Mouse (Mus musculus): ENCODE measurements at regions not wholly inside any gene's neighbourhood (a gene's known extent, or its start where the extent isn't known, plus 50 kb on each side); places are given as distances from the start of the nearest gene placed in this dataset.

GRCm38 (mm10) chr17:64490664-64491063, 109.9 kb upstream of the Man2a1 start:
- H3K4me3 ChIP-seq (replicated peaks) = no peak overlapping the region
- TF ChIP-seq FLI1 (IDR thresholded peaks at IDR 0.05; ENCODE audit: low read length) (no peak), GATA1 (IDR thresholded peaks at IDR 0.05; ENCODE audit: borderline replicate concordance, low read length) (no peak)
- no peaks in the 10 kb centered on the region for H3K27me3 ChIP-seq (replicated peaks)
- H3K9me3 ChIP-seq = peaks cover 14% of the 10 kb centered on the region; the same call in 1 of the 2 replicates
- H3K4me1 ChIP-seq = no peaks in the 10 kb centered on the region; the same call in 1 of the 2 replicates
- H3K36me3 ChIP-seq (replicated peaks; ENCODE audit: low read length) = no peaks in the 10 kb centered on the region

GRCm38 (mm10) chr17:64491922-64492353, 108.6 kb upstream of the Man2a1 start:
- no peaks in the 10 kb centered on the region for H3K36me3 ChIP-seq (replicated peaks; ENCODE audit: low read length)
- no peaks in the 10 kb centered on the region for H3K27me3 ChIP-seq (replicated peaks)
- H3K4me1 ChIP-seq = no peaks in the 10 kb centered on the region; the same call in 1 of the 2 replicates
- no peak for TF ChIP-seq FLI1 (IDR thresholded peaks at IDR 0.05; ENCODE audit: low read length)
- no peak for TF ChIP-seq GATA1 (IDR thresholded peaks at IDR 0.05; ENCODE audit: borderline replicate concordance, low read length)
- H3K9me3 ChIP-seq = peaks cover 14% of the 10 kb centered on the region; the same call in 1 of the 2 replicates
- H3K4me3 ChIP-seq (replicated peaks) = no peak overlapping the region

GRCm38 (mm10) chr17:64492614-64493269, 107.8 kb upstream of the Man2a1 start:
- H3K27me3 ChIP-seq (replicated peaks) = no peaks in the 10 kb centered on the region
- no peak for TF ChIP-seq GATA1 (IDR thresholded peaks at IDR 0.05; ENCODE audit: borderline replicate concordance, low read length)
- TF ChIP-seq FLI1 (IDR thresholded peaks at IDR 0.05; ENCODE audit: low read length) = no peak
- no peaks in the 10 kb centered on the region for H3K36me3 ChIP-seq (replicated peaks; ENCODE audit: low read length)
- H3K4me3 ChIP-seq (replicated peaks) = no peak overlapping the region
- peaks cover 14% of the 10 kb centered on the region; the same call in 1 of the 2 replicates for H3K9me3 ChIP-seq
- peaks cover 4% of the 10 kb centered on the region; the same call in 1 of the 2 replicates for H3K4me1 ChIP-seq

GRCm38 (mm10) chr17:64499281-64499997, 101.1 kb upstream of the Man2a1 start:
- no peaks in the 10 kb centered on the region for H3K27me3 ChIP-seq (replicated peaks)
- TF ChIP-seq GATA1 (IDR thresholded peaks at IDR 0.05; ENCODE audit: borderline replicate concordance, low read length) (no peak), FLI1 (IDR thresholded peaks at IDR 0.05; ENCODE audit: low read length) (no peak)
- H3K4me3 ChIP-seq (replicated peaks) = no peak overlapping the region

GRCm38 (mm10) chr17:64502376-64502775, 98.2 kb upstream of the Man2a1 start:
- TF ChIP-seq GATA1 (IDR thresholded peaks at IDR 0.05; ENCODE audit: borderline replicate concordance, low read length) (no peak), FLI1 (IDR thresholded peaks at IDR 0.05; ENCODE audit: low read length) (no peak)
- Histone ChIP-seq H3K27me3 (replicated peaks) (no peaks in the 10 kb centered on the region), H3K9me3 (no peaks in the 10 kb centered on the region), H3K4me3 (replicated peaks) (no peak overlapping the region), H3K36me3 (replicated peaks; ENCODE audit: low read length) (no peaks in the 10 kb centered on the region), H3K4me1 (peaks cover 2% of the 10 kb centered on the region; the same call in 1 of the 2 replicates)

More at GRCm38 (mm10) chr17:64499281-64499997, 101.1 kb upstream of the Man2a1 start:
- Histone ChIP-seq H3K36me3 (replicated peaks; ENCODE audit: low read length) (no peaks in the 10 kb centered on the region), H3K4me1 (peaks cover 4% of the 10 kb centered on the region; the same call in 1 of the 2 replicates), H3K9me3 (peaks cover 9% of the 10 kb centered on the region; the same call in 1 of the 2 replicates)

- no peaks in the 10 kb centered on the region for H3K27me3 ChIP-seq (replicated peaks)
- H3K36me3 ChIP-seq (replicated peaks; ENCODE audit: low read length) = no peaks in the 10 kb centered on the region
- no peaks in the 10 kb centered on the region for H3K4me1 ChIP-seq
- H3K9me3 ChIP-seq = no peaks in the 10 kb centered on the region
- no peak overlapping the region for H3K4me3 ChIP-seq (replicated peaks)
- TF ChIP-seq FLI1 (IDR thresholded peaks at IDR 0.05; ENCODE audit: low read length) (no peak), GATA1 (IDR thresholded peaks at IDR 0.05; ENCODE audit: borderline replicate concordance, low read length) (no peak)
Observed at GRCm38 (mm10) chr17:64505956-64506355, 94.6 kb upstream of the Man2a1 start.

GRCm38 (mm10) chr17:64511139-64511779, 89.3 kb upstream of the Man2a1 start:
- Histone ChIP-seq H3K36me3 (replicated peaks; ENCODE audit: low read length) (no peaks in the 10 kb centered on the region), H3K9me3 (no peaks in the 10 kb centered on the region), H3K4me3 (replicated peaks) (no peak overlapping the region), H3K27me3 (replicated peaks) (no peaks in the 10 kb centered on the region), H3K4me1 (no peaks in the 10 kb centered on the region)
- no peak for TF ChIP-seq GATA1 (IDR thresholded peaks at IDR 0.05; ENCODE audit: borderline replicate concordance, low read length)

GRCm38 (mm10) chr17:64522213-64522612, 78.3 kb upstream of the Man2a1 start:
- Histone ChIP-seq H3K9me3 (no peaks in the 10 kb centered on the region; the same call in 1 of the 2 replicates), H3K36me3 (replicated peaks; ENCODE audit: low read length) (no peaks in the 10 kb centered on the region), H3K27me3 (replicated peaks) (no peaks in the 10 kb centered on the region), H3K4me1 (no peaks in the 10 kb centered on the region), H3K4me3 (replicated peaks) (no peak overlapping the region)
- no peak for TF ChIP-seq GATA1 (IDR thresholded peaks at IDR 0.05; ENCODE audit: borderline replicate concordance, low read length)
- no peak for TF ChIP-seq FLI1 (IDR thresholded peaks at IDR 0.05; ENCODE audit: low read length)

GRCm38 (mm10) chr17:64523899-64524298, 76.6 kb upstream of the Man2a1 start:
- no peak for TF ChIP-seq GATA1 (IDR thresholded peaks at IDR 0.05; ENCODE audit: borderline replicate concordance, low read length)
- no peak for TF ChIP-seq FLI1 (IDR thresholded peaks at IDR 0.05; ENCODE audit: low read length)
- H3K4me1 ChIP-seq = no peaks in the 10 kb centered on the region
- no peaks in the 10 kb centered on the region for H3K27me3 ChIP-seq (replicated peaks)
- no peaks in the 10 kb centered on the region for H3K36me3 ChIP-seq (replicated peaks; ENCODE audit: low read length)
- peaks cover 6% of the 10 kb centered on the region; the same call in 1 of the 2 replicates for H3K9me3 ChIP-seq
- H3K4me3 ChIP-seq (replicated peaks) = no peak overlapping the region

Measured in megakaryocyte, embryonic 14.5 days (primary cell).